Mouse (Mus musculus): ENCODE measurements around the gene Fam13a. TPM values are rescaled to one million over a fixed set of nuclear protein-coding genes. Genes with fewer than 3 reads are reported as not detected.

Gene Fam13a
- polyA plus RNA-seq (2017; shearing (Covaris generic)) = not detected

DNA sequence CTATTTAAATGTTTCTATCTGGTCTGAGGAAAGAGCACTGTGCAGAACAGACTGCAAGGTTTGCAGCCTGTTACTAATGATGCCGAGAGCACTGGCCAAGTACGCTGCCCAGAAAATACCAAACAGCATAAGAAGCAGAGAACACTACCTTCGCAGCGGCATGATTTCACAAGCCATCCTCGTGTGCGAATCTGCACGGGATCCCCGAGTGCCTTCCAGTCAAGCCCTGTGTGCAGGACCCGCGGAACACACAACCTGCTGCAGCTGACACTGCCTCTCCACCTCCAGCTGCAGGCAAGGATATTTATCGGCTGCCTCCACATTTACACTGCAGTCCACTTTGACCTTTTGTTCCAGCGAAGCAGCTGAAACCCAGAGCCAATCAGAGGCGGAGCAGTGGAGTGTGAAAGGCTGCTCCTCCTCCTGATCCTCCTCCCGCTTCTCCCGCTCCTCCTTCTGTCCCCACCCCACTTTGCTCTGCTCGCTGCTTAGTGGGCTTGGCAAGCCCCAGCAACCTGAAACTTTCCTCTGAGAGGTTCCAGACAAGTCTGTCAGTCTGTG lies at the start of gene Fam13a:
TSS of gene Fam13a (minus strand) at position 386 of the 561 bp plus-strand sequence.

DNA sequence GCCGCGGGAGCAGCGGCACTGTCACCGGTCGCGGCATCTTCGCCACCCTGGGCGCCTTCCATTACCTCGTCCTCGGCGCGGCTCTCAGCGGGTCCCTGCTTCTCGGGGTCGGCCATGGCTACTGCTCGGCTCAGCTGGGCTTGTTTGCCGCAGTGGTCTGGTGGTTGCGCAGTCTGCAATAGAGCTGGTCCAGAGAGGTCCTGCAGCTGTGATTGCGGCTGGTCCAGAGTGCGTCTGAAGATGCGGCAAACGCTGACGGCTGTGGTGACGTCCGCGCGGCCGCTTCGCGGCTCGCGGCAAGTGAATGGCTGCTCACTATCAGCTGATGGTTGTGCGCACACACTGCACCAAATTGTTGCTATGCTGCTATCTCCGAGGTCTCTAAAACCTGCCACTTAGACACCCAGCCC lies 117.5 kb downstream of the Fam13a start, which contains the start of gene Nap1l5:
TSS of gene Nap1l5 (minus strand) at position 225 of the 410 bp plus-strand sequence.

Other genes starting within 250 kb of the Fam13a start
- gene Herc3, start 193.1 kb downstream of the Fam13a start, polyA plus RNA-seq (2017; shearing (Covaris generic)) = 35.4 TPM
- not detected for gene Nap1l5, start 117.5 kb downstream of the Fam13a start, polyA plus RNA-seq (2017; shearing (Covaris generic))
- 28.3 TPM for gene Tigd2, start 184.3 kb upstream of the Fam13a start, polyA plus RNA-seq (2017; shearing (Covaris generic))